Mouse (Mus musculus): ENCODE data around the gene Dnal1. TPM values are rescaled to one million over a fixed set of nuclear protein-coding genes. Genes with fewer than 3 reads are reported as not detected.

Gene Dnal1
- total RNA-seq, 2 experiments from 2014 or later = 0.75 to 1.1 TPM

GRCm38 (mm10) chr12:84126899-84127298 lies 12.7 kb downstream of the Dnal1 start:
- ATAC-seq (replicated peaks; ENCODE audit: poor library complexity) = no peak

GRCm38 (mm10) chr12:84128576-84128975 lies 14.4 kb downstream of the Dnal1 start:
- no peak for ATAC-seq (replicated peaks; ENCODE audit: poor library complexity)

GRCm38 (mm10) chr12:84129931-84130330 lies 15.8 kb downstream of the Dnal1 start:
- peak; percentile 88 for ATAC-seq (replicated peaks; ENCODE audit: poor library complexity)

GRCm38 (mm10) chr12:84132265-84132664 lies 18.1 kb downstream of the Dnal1 start:
- peak; percentile 82 for ATAC-seq (replicated peaks; ENCODE audit: poor library complexity)

- no peak for ATAC-seq (replicated peaks; ENCODE audit: poor library complexity)
These were observed 23.0 kb downstream of the Dnal1 start for GRCm38 (mm10) chr12:84137131-84137530.

- no peak; the same call in 1 of the 2 replicates for ATAC-seq (replicated peaks; ENCODE audit: poor library complexity)
These were observed 26.0 kb downstream of the Dnal1 start for GRCm38 (mm10) chr12:84140135-84140534.

GRCm38 (mm10) chr12:84141271-84141670 lies 27.1 kb downstream of the Dnal1 start:
- ATAC-seq (replicated peaks; ENCODE audit: poor library complexity) = no peak

GRCm38 (mm10) chr12:84142281-84143050 lies 28.3 kb downstream of the Dnal1 start:
- no peak for ATAC-seq (replicated peaks; ENCODE audit: poor library complexity)

GRCm38 (mm10) chr12:84147954-84148621 lies 33.9 kb downstream of the Dnal1 start, which contains the start of gene Pnma1:
Gene Pnma1, minus strand, starts transcription at chr12:84148489.
- ATAC-seq (replicated peaks; ENCODE audit: poor library complexity) = peak; percentile 58

- no peak for ATAC-seq (replicated peaks; ENCODE audit: poor library complexity)
These were observed 34.5 kb downstream of the Dnal1 start for GRCm38 (mm10) chr12:84148622-84149012.

GRCm38 (mm10) chr12:84149971-84150370 lies 35.8 kb downstream of the Dnal1 start:
- no peak for ATAC-seq (replicated peaks; ENCODE audit: poor library complexity)

GRCm38 (mm10) chr12:84150976-84151375 lies 36.8 kb downstream of the Dnal1 start:
- ATAC-seq (replicated peaks; ENCODE audit: poor library complexity) = peak; percentile 63

GRCm38 (mm10) chr12:84151911-84152310 lies 37.7 kb downstream of the Dnal1 start:
- no peak for ATAC-seq (replicated peaks; ENCODE audit: poor library complexity)

GRCm38 (mm10) chr12:84152352-84153190 lies 38.4 kb downstream of the Dnal1 start:
- no peak for ATAC-seq (replicated peaks; ENCODE audit: poor library complexity)

- no peak for ATAC-seq (replicated peaks; ENCODE audit: poor library complexity)
These were observed 39.2 kb downstream of the Dnal1 start for GRCm38 (mm10) chr12:84153414-84153813.

GRCm38 (mm10) chr12:84154786-84155522 lies 40.8 kb downstream of the Dnal1 start:
- no peak for ATAC-seq (replicated peaks; ENCODE audit: poor library complexity)

- ATAC-seq (replicated peaks; ENCODE audit: poor library complexity) = no peak
These were observed 41.3 kb downstream of the Dnal1 start for GRCm38 (mm10) chr12:84155523-84155871.

GRCm38 (mm10) chr12:84156210-84156609 lies 42.0 kb downstream of the Dnal1 start:
- ATAC-seq (replicated peaks; ENCODE audit: poor library complexity) = no peak

- no peak for ATAC-seq (replicated peaks; ENCODE audit: poor library complexity)
These were observed 44.0 kb downstream of the Dnal1 start for GRCm38 (mm10) chr12:84158156-84158555.

GRCm38 (mm10) chr12:84160491-84160890 lies 46.3 kb downstream of the Dnal1 start:
- no peak for ATAC-seq (replicated peaks; ENCODE audit: poor library complexity)

GRCm38 (mm10) chr12:84161116-84161515 lies 47.0 kb downstream of the Dnal1 start:
- ATAC-seq (replicated peaks; ENCODE audit: poor library complexity) = peak; percentile 26; the same call in 1 of the 2 replicates

All from megakaryocyte progenitor cell, adult 5-6 weeks (primary cell).